Mouse (Mus musculus) monocyte, adult 59 days (primary cell): ENCODE data around the gene Cacnb3. TPM values are rescaled to one million over a fixed set of nuclear protein-coding genes. Genes with fewer than 3 reads are reported as not detected.

Source experiments
- total RNA-seq, 2 experiments: library from RNA; stranded (reverse); gene quantifications; one replicate each; pipeline ENCODE4 v1.2.4; 2023

The Cacnb3 gene
- 1 to 10 TPM; 4.1 to 4.7 TPM for total RNA-seq

DNA sequence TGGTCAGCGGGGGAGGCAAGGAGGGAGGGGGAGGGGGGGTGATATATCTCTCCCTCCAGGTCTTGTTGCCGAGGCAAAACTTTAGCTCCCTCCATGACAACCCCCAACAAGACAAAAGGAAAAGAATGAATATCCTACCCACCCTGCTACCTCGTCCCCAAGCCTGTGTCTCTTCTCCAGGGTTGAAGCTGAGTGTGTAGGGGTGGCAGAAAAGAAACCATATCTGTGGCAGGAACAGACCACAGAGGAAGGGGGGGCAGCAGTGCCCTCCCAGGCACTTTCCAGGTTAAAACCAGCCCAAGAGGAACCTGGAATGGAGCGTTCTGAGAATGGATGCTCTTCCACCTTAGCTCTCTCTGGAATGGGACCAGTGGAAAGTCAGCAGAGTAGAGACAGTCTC lies at the start of gene Cacnb3:
TSS of gene Cacnb3 (plus strand) at position 301 of the 400 bp plus-strand sequence.

GRCm38 (mm10) chr15:98609331-98610130 lies 21.1 kb upstream of the Cacnb3 start, which contains the start of gene Adcy6:
Gene Adcy6 (minus strand): TSS chr15:98610076.

DNA sequence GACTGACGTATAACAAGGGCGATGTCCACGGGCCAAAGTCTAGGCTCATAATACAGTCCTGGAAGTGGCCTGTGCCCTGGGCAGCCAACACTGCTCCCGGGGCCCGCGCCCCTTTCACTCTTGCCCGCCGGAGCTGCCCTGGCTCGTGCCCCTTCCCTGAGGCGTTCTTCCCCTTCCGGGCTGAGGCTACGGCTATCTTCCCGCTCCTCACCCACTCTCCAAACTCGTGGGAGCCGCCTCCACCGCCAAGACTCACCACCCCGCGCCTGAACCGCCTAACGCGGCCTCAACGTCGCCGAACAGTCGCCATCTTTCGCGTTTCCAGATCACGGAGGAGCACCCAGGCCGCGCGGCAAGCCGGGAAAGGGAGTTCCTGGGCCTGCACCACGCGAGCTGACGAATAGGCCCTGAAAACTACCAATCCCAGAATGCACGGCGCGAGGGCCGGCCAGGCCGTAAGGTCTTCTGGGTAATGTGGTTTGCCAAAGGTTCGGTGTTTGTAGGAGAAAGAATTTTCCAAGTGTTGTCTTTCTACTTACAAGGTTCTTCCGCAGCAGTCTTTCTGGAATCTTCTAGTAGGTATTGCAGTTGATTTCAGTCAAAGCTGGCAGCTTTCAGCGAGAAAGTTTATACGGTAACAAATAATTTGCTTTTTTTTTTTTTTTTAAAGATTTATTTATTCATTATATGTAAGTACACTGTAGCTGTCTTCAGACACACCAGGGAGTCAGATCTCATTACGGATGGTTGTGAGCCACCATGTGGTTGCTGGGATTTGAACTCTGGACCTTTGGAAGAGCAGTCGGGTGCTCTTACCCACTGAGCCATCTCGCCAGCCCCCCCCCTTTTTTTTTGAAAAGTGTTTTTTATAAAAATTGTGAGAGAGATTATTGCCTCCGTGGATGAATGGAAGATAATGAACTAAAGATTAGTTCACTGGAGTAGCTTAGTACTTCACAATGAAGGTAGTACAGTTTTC lies 32.2 kb downstream of the Cacnb3 start, which contains the start of gene Ddx23:
TSS of gene Ddx23 (minus strand) at position 328 of the 979 bp plus-strand sequence.

DNA sequence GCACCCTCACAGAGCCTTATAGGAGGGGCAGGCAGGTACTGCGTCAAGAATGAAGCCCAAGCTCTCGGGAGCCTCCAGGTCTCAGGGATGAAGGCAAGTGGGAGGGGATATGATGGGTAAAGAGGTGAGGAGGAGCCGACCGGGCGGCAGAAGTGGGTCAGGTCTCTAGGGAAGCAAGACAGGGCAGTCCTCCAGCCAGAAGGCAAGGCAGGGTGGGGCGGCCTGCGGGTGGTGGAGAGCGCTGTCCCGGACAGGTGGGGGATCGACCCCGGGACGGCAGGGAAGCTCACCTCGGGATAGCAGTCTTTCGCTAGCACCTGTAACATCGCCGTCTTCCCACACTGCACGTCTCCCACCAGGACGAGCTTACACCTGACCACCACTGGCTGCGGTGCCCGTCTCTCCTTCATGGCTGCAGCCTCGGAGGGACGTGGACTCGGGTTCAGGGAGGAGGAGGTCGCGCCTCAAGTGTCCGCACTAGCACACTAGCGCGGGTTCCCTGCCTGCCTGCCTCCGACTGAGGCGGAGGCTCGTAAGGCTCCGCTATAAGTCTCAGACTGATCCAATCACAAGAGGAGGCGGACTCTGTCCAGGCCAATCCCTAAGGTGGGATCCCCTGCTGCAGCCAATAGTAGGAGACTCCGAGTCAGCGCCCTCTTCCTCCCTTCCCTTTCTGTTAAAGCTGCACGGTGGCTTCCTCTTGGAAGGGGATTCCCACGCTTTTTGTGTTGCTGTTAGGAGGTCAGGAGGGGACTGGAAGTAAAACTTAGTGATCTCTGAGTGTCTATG lies 46.5 kb downstream of the Cacnb3 start, which contains the start of gene Rnd1:
TSS of gene Rnd1 (minus strand) at position 522 of the 789 bp plus-strand sequence.

Other genes with a start within 250 kb of the Cacnb3 start
- not detected for gene Olfr283, start 249.9 kb upstream of the Cacnb3 start, total RNA-seq
- gene Olfr282, start 199.6 kb upstream of the Cacnb3 start, total RNA-seq: not detected
- gene Olfr281, start 178.3 kb upstream of the Cacnb3 start, total RNA-seq: not detected
- not detected for gene OR5BS1P, start 160.9 kb upstream of the Cacnb3 start, total RNA-seq
- under 1 TPM in 1 of 2 experiments, not detected in 1; 0.73 TPM for gene Lalba, start 148.1 kb upstream of the Cacnb3 start, total RNA-seq
- not detected for gene Olfr279, start 138.4 kb upstream of the Cacnb3 start, total RNA-seq
- gene Kansl2, start 96.6 kb upstream of the Cacnb3 start, total RNA-seq: 10 to 100 TPM; 45.3 to 45.5 TPM
- gene Ccnt1, start 59.9 kb upstream of the Cacnb3 start, total RNA-seq: 10 to 100 TPM; 81.2 to 85.4 TPM
- not detected for gene 4930415O20Rik, start 59.8 kb upstream of the Cacnb3 start, total RNA-seq
- 1 to 10 TPM; 3.5 to 4.2 TPM for gene Adcy6, start 20.8 kb upstream of the Cacnb3 start, total RNA-seq
- gene Ddx23, start 32.1 kb downstream of the Cacnb3 start, total RNA-seq: 100 to 1,000 TPM in 1 of 2 experiments, 10 to 100 TPM in 1; 97.7 to 139 TPM
- 1 to 10 TPM; 3.8 to 5.4 TPM for gene Rnd1, start 46.6 kb downstream of the Cacnb3 start, total RNA-seq
- gene Ccdc65, start 77.4 kb downstream of the Cacnb3 start, total RNA-seq: not detected
- 1 to 10 TPM in 1 of 2 experiments, under 1 TPM in 1; 0.94 to 1.3 TPM for gene Fkbp11, start 97.4 kb downstream of the Cacnb3 start, total RNA-seq
- gene Arf3, start 132.4 kb downstream of the Cacnb3 start, total RNA-seq: 10 to 100 TPM; 85.4 to 92.2 TPM
- not detected for gene Wnt10b, start 147.3 kb downstream of the Cacnb3 start, total RNA-seq
- gene Wnt1, start 159.0 kb downstream of the Cacnb3 start, total RNA-seq: not detected
- not detected for gene Ddn, start 178.7 kb downstream of the Cacnb3 start, total RNA-seq
- gene Prkag1, start 200.7 kb downstream of the Cacnb3 start, total RNA-seq: 10 to 100 TPM; 54.0 to 54.3 TPM
- 100 to 1,000 TPM; 118 to 120 TPM for gene Kmt2d, start 240.4 kb downstream of the Cacnb3 start, total RNA-seq